Mouse (Mus musculus): Measurements from ENCODE around the gene Lamb2.

The Lamb2 gene

GRCm38 (mm10) chr9:108480813-108481519, 1.4 kb downstream of the Lamb2 start:
- Histone ChIP-seq H3K36me3 (ENCODE audit: control insufficient read depth, insufficient read depth, low read length, poor library complexity, severe bottlenecking) (no peaks in the 10 kb centered on the region), H3K27me3 (ENCODE audit: control insufficient read depth, insufficient read depth, low read length, poor library complexity, severe bottlenecking) (no peaks in the 10 kb centered on the region)
- no peak for DNase-seq (ENCODE audit: low read depth, low spot score)

GRCm38 (mm10) chr9:108481520-108482210, 2.1 kb downstream of the Lamb2 start:
- Histone ChIP-seq H3K27me3 (ENCODE audit: control insufficient read depth, insufficient read depth, low read length, poor library complexity, severe bottlenecking) (no peaks in the 10 kb centered on the region), H3K36me3 (ENCODE audit: control insufficient read depth, insufficient read depth, low read length, poor library complexity, severe bottlenecking) (no peaks in the 10 kb centered on the region)
- DNase-seq (ENCODE audit: low read depth, low spot score), result no peak

- Histone ChIP-seq H3K27me3 (ENCODE audit: control insufficient read depth, insufficient read depth, low read length, poor library complexity, severe bottlenecking) (no peaks in the 10 kb centered on the region), H3K36me3 (ENCODE audit: control insufficient read depth, insufficient read depth, low read length, poor library complexity, severe bottlenecking) (no peaks in the 10 kb centered on the region)
- no peak for DNase-seq (ENCODE audit: low read depth, low spot score)
These were observed 3.7 kb downstream of the Lamb2 start for GRCm38 (mm10) chr9:108483051-108483790.

GRCm38 (mm10) chr9:108484021-108484420, 4.5 kb downstream of the Lamb2 start:
- DNase-seq (ENCODE audit: low read depth, low spot score), result no peak
- Histone ChIP-seq H3K27me3 (ENCODE audit: control insufficient read depth, insufficient read depth, low read length, poor library complexity, severe bottlenecking) (no peaks in the 10 kb centered on the region), H3K36me3 (ENCODE audit: control insufficient read depth, insufficient read depth, low read length, poor library complexity, severe bottlenecking) (no peaks in the 10 kb centered on the region)

GRCm38 (mm10) chr9:108485301-108485875, 5.9 kb downstream of the Lamb2 start:
- Histone ChIP-seq H3K27me3 (ENCODE audit: control insufficient read depth, insufficient read depth, low read length, poor library complexity, severe bottlenecking) (no peaks in the 10 kb centered on the region), H3K36me3 (ENCODE audit: control insufficient read depth, insufficient read depth, low read length, poor library complexity, severe bottlenecking) (no peaks in the 10 kb centered on the region)
- no peak for DNase-seq (ENCODE audit: low read depth, low spot score)

- no peaks in the 10 kb centered on the region for H3K27me3 ChIP-seq (ENCODE audit: control insufficient read depth, insufficient read depth, low read length, poor library complexity, severe bottlenecking)
- DNase-seq (ENCODE audit: low read depth, low spot score), result no peak
- H3K36me3 ChIP-seq (ENCODE audit: control insufficient read depth, insufficient read depth, low read length, poor library complexity, severe bottlenecking), result no peaks in the 10 kb centered on the region
These were observed 7.5 kb downstream of the Lamb2 start for GRCm38 (mm10) chr9:108486973-108487530.

- H3K36me3 ChIP-seq (ENCODE audit: control insufficient read depth, insufficient read depth, low read length, poor library complexity, severe bottlenecking), result peaks cover 3% of the 10 kb centered on the region
- H3K27me3 ChIP-seq (ENCODE audit: control insufficient read depth, insufficient read depth, low read length, poor library complexity, severe bottlenecking), result no peaks in the 10 kb centered on the region
These were observed 8.9 kb downstream of the Lamb2 start for GRCm38 (mm10) chr9:108488403-108488802.

GRCm38 (mm10) chr9:108489215-108489614, 9.7 kb downstream of the Lamb2 start:
- H3K27me3 ChIP-seq (ENCODE audit: control insufficient read depth, insufficient read depth, low read length, poor library complexity, severe bottlenecking), result no peaks in the 10 kb centered on the region
- H3K36me3 ChIP-seq (ENCODE audit: control insufficient read depth, insufficient read depth, low read length, poor library complexity, severe bottlenecking), result peaks cover 10% of the 10 kb centered on the region
- no peak for DNase-seq (ENCODE audit: low read depth, low spot score)

More at GRCm38 (mm10) chr9:108488403-108488802, 8.9 kb downstream of the Lamb2 start:
- DNase-seq (ENCODE audit: low read depth, low spot score), result no peak

GRCm38 (mm10) chr9:108489702-108490558, 10.4 kb downstream of the Lamb2 start:
- DNase-seq (ENCODE audit: low read depth, low spot score), result no peak
- peaks cover 13% of the 10 kb centered on the region for H3K36me3 ChIP-seq (ENCODE audit: control insufficient read depth, insufficient read depth, low read length, poor library complexity, severe bottlenecking)
- H3K27me3 ChIP-seq (ENCODE audit: control insufficient read depth, insufficient read depth, low read length, poor library complexity, severe bottlenecking), result no peaks in the 10 kb centered on the region

- H3K36me3 ChIP-seq (ENCODE audit: control insufficient read depth, insufficient read depth, low read length, poor library complexity, severe bottlenecking), result peaks cover 14% of the 10 kb centered on the region
- peak; percentile 97 for DNase-seq (ENCODE audit: low read depth, low spot score)
- H3K27me3 ChIP-seq (ENCODE audit: control insufficient read depth, insufficient read depth, low read length, poor library complexity, severe bottlenecking), result no peaks in the 10 kb centered on the region
These were observed 11.2 kb downstream of the Lamb2 start, which contains the start of gene Usp19 for GRCm38 (mm10) chr9:108490559-108491285. Gene Usp19, plus strand, starts transcription at chr9:108490602.

- DNase-seq (ENCODE audit: low read depth, low spot score), result no peak
- H3K36me3 ChIP-seq (ENCODE audit: control insufficient read depth, insufficient read depth, low read length, poor library complexity, severe bottlenecking), result peaks cover 14% of the 10 kb centered on the region
These were observed 11.7 kb downstream of the Lamb2 start for GRCm38 (mm10) chr9:108491286-108491580.

GRCm38 (mm10) chr9:108492043-108492750, 12.7 kb downstream of the Lamb2 start:
- no peaks in the 10 kb centered on the region for H3K27me3 ChIP-seq (ENCODE audit: control insufficient read depth, insufficient read depth, low read length, poor library complexity, severe bottlenecking)
- H3K36me3 ChIP-seq (ENCODE audit: control insufficient read depth, insufficient read depth, low read length, poor library complexity, severe bottlenecking), result peaks cover 16% of the 10 kb centered on the region
- DNase-seq (ENCODE audit: low read depth, low spot score), result peak; percentile 18

More at GRCm38 (mm10) chr9:108491286-108491580, 11.7 kb downstream of the Lamb2 start:
- H3K27me3 ChIP-seq (ENCODE audit: control insufficient read depth, insufficient read depth, low read length, poor library complexity, severe bottlenecking), result no peaks in the 10 kb centered on the region

- peaks cover 19% of the 10 kb centered on the region for H3K36me3 ChIP-seq (ENCODE audit: control insufficient read depth, insufficient read depth, low read length, poor library complexity, severe bottlenecking)
- no peaks in the 10 kb centered on the region for H3K27me3 ChIP-seq (ENCODE audit: control insufficient read depth, insufficient read depth, low read length, poor library complexity, severe bottlenecking)
- DNase-seq (ENCODE audit: low read depth, low spot score), result no peak
These were observed 13.7 kb downstream of the Lamb2 start for GRCm38 (mm10) chr9:108493246-108493645.

Data from splenic B cell, adult 2 months (primary cell).